Mouse (Mus musculus): ENCODE results near the gene Gnai2. TPM values are rescaled to one million over a fixed set of nuclear protein-coding genes. Genes with fewer than 3 reads are reported as not detected.
A peak's percentile ranks its signal among the peaks of the same experiment; 100 is the strongest.

Gnai2 gene
- polyA plus RNA-seq, 1 experiment from 2014 or later, result 153 TPM

GRCm38 (mm10) chr9:107662342-107662741 lies 27.2 kb upstream of the Gnai2 start:
- no peak for ATAC-seq (ENCODE audit: low read depth)
- H3K9ac ChIP-seq (ENCODE audit: low read depth, low read length), result no peak overlapping the region
- WGBS (ENCODE audit: insufficient replicate concordance), result 63% methylated on average over 8 of the region's 8 CpGs

GRCm38 (mm10) chr9:107660777-107661176 lies 25.6 kb upstream of the Gnai2 start:
- no peak overlapping the region for H3K4me2 ChIP-seq (ENCODE audit: low read depth, low read length)
- ATAC-seq (ENCODE audit: low read depth), result no peak
- peaks cover 12% of the 10 kb centered on the region for H3K27me3 ChIP-seq (ENCODE audit: control insufficient read depth, insufficient read depth, low read depth, low read length)
- H3K4me3 ChIP-seq (ENCODE audit: low read depth, low read length), result no peak overlapping the region
- no peaks in the 10 kb centered on the region for H3K36me3 ChIP-seq (ENCODE audit: control insufficient read depth, insufficient read depth)
- 58% methylated on average over 3 of the region's 3 CpGs for WGBS (ENCODE audit: insufficient replicate concordance)
- H3K9me3 ChIP-seq (replicated peaks; ENCODE audit: control insufficient read depth, low read length), result no peaks in the 10 kb centered on the region
- no peak overlapping the region for H3K27ac ChIP-seq (ENCODE audit: low read length)
- no peak overlapping the region for H3K9ac ChIP-seq (ENCODE audit: low read depth, low read length)
- no peaks in the 10 kb centered on the region for H3K4me1 ChIP-seq (ENCODE audit: control insufficient read depth, low read depth, low read length)

More at GRCm38 (mm10) chr9:107662342-107662741, 27.2 kb upstream of the Gnai2 start:
- no peak overlapping the region for H3K4me3 ChIP-seq (ENCODE audit: low read depth, low read length)
- H3K27ac ChIP-seq (ENCODE audit: low read length), result no peak overlapping the region
- no peak overlapping the region for H3K4me2 ChIP-seq (ENCODE audit: low read depth, low read length)
- H3K27me3 ChIP-seq (ENCODE audit: control insufficient read depth, insufficient read depth, low read depth, low read length), result peaks cover 28% of the 10 kb centered on the region
- no peaks in the 10 kb centered on the region for H3K36me3 ChIP-seq (ENCODE audit: control insufficient read depth, insufficient read depth)
- no peaks in the 10 kb centered on the region for H3K9me3 ChIP-seq (replicated peaks; ENCODE audit: control insufficient read depth, low read length)
- no peaks in the 10 kb centered on the region for H3K4me1 ChIP-seq (ENCODE audit: control insufficient read depth, low read depth, low read length)

GRCm38 (mm10) chr9:107659961-107660360 lies 24.8 kb upstream of the Gnai2 start:
- no peak for ATAC-seq (ENCODE audit: low read depth)
- no peaks in the 10 kb centered on the region for H3K4me1 ChIP-seq (ENCODE audit: control insufficient read depth, low read depth, low read length)
- H3K9ac ChIP-seq (ENCODE audit: low read depth, low read length), result no peak overlapping the region
- WGBS (ENCODE audit: insufficient replicate concordance), result 53% methylated on average over 3 of the region's 3 CpGs
- no peak overlapping the region for H3K27ac ChIP-seq (ENCODE audit: low read length)
- H3K27me3 ChIP-seq (ENCODE audit: control insufficient read depth, insufficient read depth, low read depth, low read length), result peaks cover 4% of the 10 kb centered on the region
- no peak overlapping the region for H3K4me3 ChIP-seq (ENCODE audit: low read depth, low read length)
- no peak overlapping the region for H3K4me2 ChIP-seq (ENCODE audit: low read depth, low read length)
- no peaks in the 10 kb centered on the region for H3K36me3 ChIP-seq (ENCODE audit: control insufficient read depth, insufficient read depth)
- H3K9me3 ChIP-seq (replicated peaks; ENCODE audit: control insufficient read depth, low read length), result no peaks in the 10 kb centered on the region

- ATAC-seq (ENCODE audit: low read depth), result no peak
Observed at GRCm38 (mm10) chr9:107659551-107659950, 24.4 kb upstream of the Gnai2 start.

GRCm38 (mm10) chr9:107658096-107658495 lies 22.9 kb upstream of the Gnai2 start:
- H3K27ac ChIP-seq (ENCODE audit: low read length), result no peak overlapping the region
- no peak overlapping the region for H3K4me3 ChIP-seq (ENCODE audit: low read depth, low read length)
- no peak for ATAC-seq (ENCODE audit: low read depth)

More at GRCm38 (mm10) chr9:107659551-107659950, 24.4 kb upstream of the Gnai2 start:
- Histone ChIP-seq H3K9me3 (replicated peaks; ENCODE audit: control insufficient read depth, low read length) (no peaks in the 10 kb centered on the region), H3K4me1 (ENCODE audit: control insufficient read depth, low read depth, low read length) (no peaks in the 10 kb centered on the region), H3K36me3 (ENCODE audit: control insufficient read depth, insufficient read depth) (no peaks in the 10 kb centered on the region), H3K27me3 (ENCODE audit: control insufficient read depth, insufficient read depth, low read depth, low read length) (no peaks in the 10 kb centered on the region), H3K4me3 (ENCODE audit: low read depth, low read length) (no peak overlapping the region), H3K9ac (ENCODE audit: low read depth, low read length) (no peak overlapping the region), H3K4me2 (ENCODE audit: low read depth, low read length) (no peak overlapping the region), H3K27ac (ENCODE audit: low read length) (no peak overlapping the region)
- 68% methylated on average over 10 of the region's 10 CpGs for WGBS (ENCODE audit: insufficient replicate concordance)

GRCm38 (mm10) chr9:107657144-107657543 lies 22.0 kb upstream of the Gnai2 start:
- Histone ChIP-seq H3K9me3 (replicated peaks; ENCODE audit: control insufficient read depth, low read length) (no peaks in the 10 kb centered on the region), H3K4me3 (ENCODE audit: low read depth, low read length) (no peak overlapping the region), H3K4me2 (ENCODE audit: low read depth, low read length) (no peak overlapping the region), H3K27ac (ENCODE audit: low read length) (no peak overlapping the region), H3K9ac (ENCODE audit: low read depth, low read length) (no peak overlapping the region), H3K27me3 (ENCODE audit: control insufficient read depth, insufficient read depth, low read depth, low read length) (no peaks in the 10 kb centered on the region), H3K36me3 (ENCODE audit: control insufficient read depth, insufficient read depth) (no peaks in the 10 kb centered on the region), H3K4me1 (ENCODE audit: control insufficient read depth, low read depth, low read length) (no peaks in the 10 kb centered on the region)
- no peak for ATAC-seq (ENCODE audit: low read depth)
- WGBS (ENCODE audit: insufficient replicate concordance), result 55% methylated on average over 5 of the region's 5 CpGs

More at GRCm38 (mm10) chr9:107658096-107658495, 22.9 kb upstream of the Gnai2 start:
- Histone ChIP-seq H3K36me3 (ENCODE audit: control insufficient read depth, insufficient read depth) (no peaks in the 10 kb centered on the region), H3K4me1 (ENCODE audit: control insufficient read depth, low read depth, low read length) (no peaks in the 10 kb centered on the region), H3K27me3 (ENCODE audit: control insufficient read depth, insufficient read depth, low read depth, low read length) (no peaks in the 10 kb centered on the region), H3K9me3 (replicated peaks; ENCODE audit: control insufficient read depth, low read length) (no peaks in the 10 kb centered on the region), H3K9ac (ENCODE audit: low read depth, low read length) (no peak overlapping the region), H3K4me2 (ENCODE audit: low read depth, low read length) (no peak overlapping the region)
- WGBS (ENCODE audit: insufficient replicate concordance), result 60% methylated on average over 6 of the region's 6 CpGs

GRCm38 (mm10) chr9:107654585-107654984 lies 19.4 kb upstream of the Gnai2 start:
- 47% methylated on average over 4 of the region's 4 CpGs for WGBS (ENCODE audit: insufficient replicate concordance)
- Histone ChIP-seq H3K4me3 (ENCODE audit: low read depth, low read length) (no peak overlapping the region), H3K4me2 (ENCODE audit: low read depth, low read length) (no peak overlapping the region), H3K27ac (ENCODE audit: low read length) (no peak overlapping the region), H3K27me3 (ENCODE audit: control insufficient read depth, insufficient read depth, low read depth, low read length) (no peaks in the 10 kb centered on the region), H3K36me3 (ENCODE audit: control insufficient read depth, insufficient read depth) (no peaks in the 10 kb centered on the region), H3K4me1 (ENCODE audit: control insufficient read depth, low read depth, low read length) (no peaks in the 10 kb centered on the region), H3K9me3 (replicated peaks; ENCODE audit: control insufficient read depth, low read length) (no peaks in the 10 kb centered on the region), H3K9ac (ENCODE audit: low read depth, low read length) (no peak overlapping the region)
- no peak for ATAC-seq (ENCODE audit: low read depth)

GRCm38 (mm10) chr9:107653474-107653873 lies 18.3 kb upstream of the Gnai2 start:
- H3K27ac ChIP-seq (ENCODE audit: low read length), result 0 out of 2 replicates have a peak overlapping the region, but pooled peaks have one; percentile 26
- peak; percentile 76 for ATAC-seq (ENCODE audit: low read depth)
- no peak overlapping the region for H3K4me2 ChIP-seq (ENCODE audit: low read depth, low read length)
- 43% methylated on average over 2 of the region's 2 CpGs for WGBS (ENCODE audit: insufficient replicate concordance)
- H3K36me3 ChIP-seq (ENCODE audit: control insufficient read depth, insufficient read depth), result no peaks in the 10 kb centered on the region
- no peaks in the 10 kb centered on the region for H3K4me1 ChIP-seq (ENCODE audit: control insufficient read depth, low read depth, low read length)
- no peak overlapping the region for H3K9ac ChIP-seq (ENCODE audit: low read depth, low read length)
- no peaks in the 10 kb centered on the region for H3K27me3 ChIP-seq (ENCODE audit: control insufficient read depth, insufficient read depth, low read depth, low read length)
- no peak overlapping the region for H3K4me3 ChIP-seq (ENCODE audit: low read depth, low read length)
- no peaks in the 10 kb centered on the region for H3K9me3 ChIP-seq (replicated peaks; ENCODE audit: control insufficient read depth, low read length)

- no peaks in the 10 kb centered on the region for H3K36me3 ChIP-seq (ENCODE audit: control insufficient read depth, insufficient read depth)
- no peak overlapping the region for H3K27ac ChIP-seq (ENCODE audit: low read length)
- H3K27me3 ChIP-seq (ENCODE audit: control insufficient read depth, insufficient read depth, low read depth, low read length), result no peaks in the 10 kb centered on the region
- 51% methylated on average over 12 of the region's 12 CpGs for WGBS (ENCODE audit: insufficient replicate concordance)
- no peaks in the 10 kb centered on the region for H3K4me1 ChIP-seq (ENCODE audit: control insufficient read depth, low read depth, low read length)
- no peaks in the 10 kb centered on the region for H3K9me3 ChIP-seq (replicated peaks; ENCODE audit: control insufficient read depth, low read length)
- ATAC-seq (ENCODE audit: low read depth), result no peak
- H3K4me3 ChIP-seq (ENCODE audit: low read depth, low read length), result no peak overlapping the region
- H3K9ac ChIP-seq (ENCODE audit: low read depth, low read length), result no peak overlapping the region
- no peak overlapping the region for H3K4me2 ChIP-seq (ENCODE audit: low read depth, low read length)
Observed at GRCm38 (mm10) chr9:107650708-107651481, 15.7 kb upstream of the Gnai2 start.
